Mouse (Mus musculus) CD4-positive helper T cell, adult 2 months (primary cell): ENCODE measurements around the gene Exoc2.
A peak's percentile ranks its signal among the peaks of the same experiment; 100 is the strongest.

Source experiments
- DNase-seq: peaks from one replicate; pipeline ENCODE4 v3.0.0-alpha.2; 2012; ENCODE audit warnings: low read depth, missing footprints, low spot score

Gene Exoc2

DNA sequence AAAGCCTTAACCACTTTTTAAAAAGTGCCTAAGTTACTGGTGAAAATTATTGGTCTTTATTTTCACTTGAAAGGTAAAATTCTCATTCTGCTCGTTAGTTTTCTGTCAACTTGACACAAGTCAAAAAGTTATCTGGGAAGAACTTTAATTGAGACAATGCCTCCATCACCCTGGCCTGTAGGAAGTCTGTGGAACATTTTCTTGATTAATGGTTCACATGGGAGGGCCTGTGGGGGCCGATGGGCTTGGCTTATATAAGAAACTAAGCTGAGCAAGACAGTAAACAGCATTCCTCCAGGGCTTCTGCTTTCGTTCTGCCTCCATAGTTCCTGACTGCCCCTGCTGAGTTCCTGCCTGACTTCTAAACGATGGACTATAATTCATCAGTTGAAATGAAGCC lies 81.6 kb downstream of the Exoc2 start:
- no peak for DNase-seq

DNA sequence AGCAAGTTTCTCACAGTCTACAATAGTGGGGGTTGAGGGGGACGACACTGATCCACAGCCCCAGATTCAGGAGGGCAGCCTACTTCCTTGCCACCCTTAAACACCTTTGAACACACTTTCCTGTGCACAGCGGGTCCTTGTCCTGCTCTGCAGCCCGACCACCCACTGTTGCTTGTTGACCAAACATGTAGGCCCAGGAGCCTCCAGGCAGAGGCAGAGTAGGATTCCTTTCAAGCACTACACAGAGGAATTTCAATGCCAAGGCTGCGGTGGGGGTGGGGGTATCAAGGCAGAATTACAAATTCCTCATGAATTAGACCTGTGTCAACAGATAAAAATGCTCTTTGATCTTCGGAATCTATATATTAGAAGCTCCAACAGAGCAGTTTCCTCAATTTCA lies 82.7 kb downstream of the Exoc2 start:
- DNase-seq: no peak

DNA sequence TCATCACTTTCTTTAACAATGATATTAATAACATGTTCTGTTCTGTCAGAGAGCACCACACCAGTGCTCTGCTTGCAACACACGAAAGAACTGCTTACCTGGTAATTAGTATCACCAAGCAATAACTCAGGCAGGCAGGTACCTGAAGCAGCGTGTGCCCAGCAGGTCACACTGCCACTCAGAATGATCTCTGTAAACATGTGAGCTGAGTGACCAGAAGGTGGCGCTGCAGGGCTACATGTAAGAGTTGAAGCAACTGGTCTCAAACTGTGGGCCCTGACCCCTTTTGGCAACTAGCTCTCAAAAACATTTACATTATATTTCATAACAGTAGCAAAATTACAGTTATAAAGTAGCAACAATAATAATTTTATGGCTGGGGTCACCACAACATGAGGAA lies 85.4 kb downstream of the Exoc2 start:
- DNase-seq: peak; percentile 76

DNA sequence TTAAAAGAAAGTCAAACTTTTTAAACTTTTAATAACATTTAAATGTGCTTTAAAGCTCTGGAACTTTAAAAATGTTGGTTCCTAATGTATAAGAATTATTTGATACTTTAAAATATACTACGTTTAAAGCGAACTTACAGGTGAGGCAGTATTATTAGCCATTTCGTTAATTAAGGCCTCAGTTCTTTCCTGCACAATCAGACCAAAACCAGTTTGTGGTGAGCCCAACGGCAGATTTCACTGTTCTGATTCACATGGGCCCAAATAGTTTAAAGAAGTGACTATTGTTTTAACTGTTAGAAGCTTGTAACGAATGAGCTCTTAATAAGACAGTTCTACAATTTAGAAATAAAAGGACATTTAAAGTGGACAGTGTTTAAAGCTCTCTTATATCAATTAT lies 93.6 kb downstream of the Exoc2 start:
- no peak for DNase-seq

DNA sequence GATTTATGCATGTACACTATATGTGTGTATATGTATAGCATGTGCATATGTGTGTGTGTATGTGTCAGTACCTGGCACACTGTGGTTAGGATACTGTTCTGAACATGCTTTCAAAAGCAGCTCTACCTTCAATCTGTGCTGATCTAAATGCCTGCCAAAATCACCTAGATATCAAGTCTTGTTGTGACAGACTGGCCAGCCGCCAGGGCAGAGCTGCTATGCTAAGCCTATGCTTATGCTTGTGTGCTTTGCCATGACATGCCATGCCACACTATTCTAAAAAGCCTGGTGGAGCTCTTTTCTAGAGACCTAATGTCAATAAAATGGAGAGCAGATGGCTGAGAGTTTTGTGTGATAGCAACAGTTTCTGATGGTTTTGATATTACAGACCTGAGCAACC lies 94.0 kb downstream of the Exoc2 start:
- no peak for DNase-seq

DNA sequence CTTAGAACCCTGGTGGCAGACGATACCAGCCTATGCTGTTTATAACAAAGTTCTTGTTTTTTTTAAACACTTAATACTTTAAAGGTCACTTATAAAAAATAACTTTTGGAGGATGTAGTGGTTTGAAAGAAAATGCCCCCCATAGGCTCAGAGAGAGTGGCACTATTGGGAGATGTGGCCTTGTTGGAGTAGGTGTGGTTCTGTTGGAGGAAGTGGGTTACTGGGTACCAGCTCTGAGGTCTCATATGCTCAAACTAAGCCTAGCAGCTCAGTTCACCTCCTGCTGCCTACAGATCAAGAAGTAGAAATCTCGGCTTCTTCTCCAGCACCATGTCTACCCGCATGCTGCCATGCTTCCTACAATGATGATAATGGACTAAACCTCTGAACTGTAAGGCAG lies 98.1 kb downstream of the Exoc2 start:
- no peak for DNase-seq

DNA sequence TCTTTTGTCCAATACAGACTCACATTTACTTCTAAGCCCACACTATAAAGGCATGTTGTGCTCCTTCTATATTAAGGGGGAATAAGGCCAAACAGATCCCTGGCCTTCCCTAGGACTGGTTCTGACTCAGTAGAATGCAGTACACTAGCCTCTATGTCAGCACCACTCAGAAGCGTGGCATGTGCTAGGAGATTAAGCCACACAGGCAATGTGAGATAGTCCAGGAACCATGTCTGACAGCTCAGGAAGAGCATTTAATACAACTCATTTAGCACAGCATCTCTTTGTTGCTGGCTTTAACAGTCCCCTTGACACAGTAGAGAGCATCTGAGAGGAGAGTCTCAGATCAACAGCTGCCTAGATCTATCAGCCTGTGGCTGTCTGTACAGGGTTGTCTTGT lies 100.4 kb downstream of the Exoc2 start:
- DNase-seq: no peak

DNA sequence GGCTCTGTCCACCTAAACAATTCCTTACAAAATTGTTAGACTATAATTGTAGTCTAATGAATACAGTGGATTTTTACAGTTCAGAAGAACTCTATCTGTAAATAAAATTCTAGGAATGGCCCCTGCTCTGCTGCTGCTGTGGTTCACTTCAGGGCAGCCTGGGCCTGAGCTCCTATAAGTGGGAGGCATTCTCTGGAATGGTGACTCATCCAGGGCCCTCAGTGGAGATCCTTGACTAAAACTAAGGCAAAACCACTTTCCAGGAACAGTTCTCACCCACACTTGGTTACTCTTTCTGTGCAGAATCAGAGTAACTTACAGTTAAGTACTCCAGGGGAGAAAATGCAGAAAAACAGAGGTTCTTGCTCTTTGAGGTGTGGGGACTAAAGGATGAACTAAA lies 108.4 kb downstream of the Exoc2 start:
- no peak for DNase-seq

DNA sequence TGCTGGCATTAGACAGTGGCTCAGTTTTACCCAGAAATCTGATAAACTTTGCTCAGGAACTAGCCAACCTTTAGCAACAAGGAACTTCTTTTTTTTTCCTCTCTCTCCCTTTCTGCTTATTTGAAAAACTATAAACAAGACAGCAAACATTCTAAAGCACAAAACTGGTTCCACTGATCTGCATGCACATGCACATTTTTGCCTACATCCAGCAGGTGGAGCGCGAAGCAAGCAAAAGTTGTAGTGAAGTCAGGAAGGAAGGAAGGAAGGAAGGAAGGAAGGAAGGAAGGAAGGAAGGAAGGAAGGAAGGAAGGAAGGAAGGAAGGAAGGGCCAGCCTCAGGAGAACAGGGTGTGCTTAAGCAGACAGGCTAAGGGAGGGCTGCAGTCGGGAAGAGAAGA lies 109.9 kb downstream of the Exoc2 start:
- DNase-seq: no peak

DNA sequence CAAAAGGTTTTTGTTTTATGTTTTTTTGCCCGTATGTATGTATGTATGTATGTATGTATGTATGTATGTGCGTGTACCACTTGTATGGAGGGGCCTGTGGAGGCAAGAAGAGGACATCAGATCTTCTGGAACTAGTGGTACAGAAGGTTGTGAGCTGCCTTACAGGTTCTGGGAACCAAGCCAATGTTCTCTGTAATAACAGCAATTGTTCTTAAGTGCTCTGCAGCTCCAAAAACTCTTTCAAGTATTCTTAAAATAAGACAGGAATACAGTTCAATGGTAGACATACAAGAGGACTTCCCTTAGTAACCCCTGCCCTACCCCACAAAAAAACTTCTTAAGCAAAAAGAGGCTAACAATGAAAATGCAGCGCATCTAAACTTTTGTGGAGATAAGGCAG lies 115.5 kb downstream of the Exoc2 start:
- no peak for DNase-seq

DNA sequence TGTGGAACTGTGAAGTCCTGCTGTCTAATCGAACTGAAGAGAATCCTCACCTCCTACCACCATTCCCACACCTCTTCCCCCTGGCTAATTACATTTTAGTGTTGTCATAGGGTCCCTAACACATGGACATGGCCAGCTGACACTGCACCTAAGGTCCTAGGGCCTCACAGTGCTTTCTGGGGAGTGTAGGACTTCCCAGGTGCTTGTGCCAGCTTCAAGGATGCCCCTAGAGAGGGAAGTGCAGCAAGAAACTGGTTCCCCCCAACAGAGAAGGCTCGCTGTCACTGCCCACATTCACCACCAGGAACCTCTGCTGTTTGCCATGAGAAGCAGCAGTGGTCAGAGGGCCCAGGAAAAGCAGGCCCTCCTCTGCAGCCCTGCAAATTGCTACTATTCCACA lies 123.2 kb downstream of the Exoc2 start:
- no peak for DNase-seq

DNA sequence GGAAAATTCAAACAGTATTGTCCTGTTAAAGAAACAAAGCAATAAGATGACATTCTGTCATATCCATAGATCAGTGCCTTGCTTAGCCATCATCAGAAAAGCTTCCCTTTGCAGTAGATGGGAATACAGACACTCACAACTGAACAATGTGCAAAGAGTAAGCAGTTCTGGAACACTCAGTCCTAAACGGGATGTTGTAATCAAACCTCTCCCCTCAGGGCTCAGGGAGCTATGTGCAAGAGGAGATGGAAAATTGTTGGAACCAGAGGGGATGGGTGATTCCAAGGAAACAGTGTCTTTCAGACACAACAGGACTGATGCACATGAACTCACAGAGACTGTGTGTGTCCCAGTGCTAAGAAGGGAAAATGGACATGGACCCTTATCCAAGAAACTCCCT lies 125.9 kb downstream of the Exoc2 start:
- DNase-seq: no peak

DNA sequence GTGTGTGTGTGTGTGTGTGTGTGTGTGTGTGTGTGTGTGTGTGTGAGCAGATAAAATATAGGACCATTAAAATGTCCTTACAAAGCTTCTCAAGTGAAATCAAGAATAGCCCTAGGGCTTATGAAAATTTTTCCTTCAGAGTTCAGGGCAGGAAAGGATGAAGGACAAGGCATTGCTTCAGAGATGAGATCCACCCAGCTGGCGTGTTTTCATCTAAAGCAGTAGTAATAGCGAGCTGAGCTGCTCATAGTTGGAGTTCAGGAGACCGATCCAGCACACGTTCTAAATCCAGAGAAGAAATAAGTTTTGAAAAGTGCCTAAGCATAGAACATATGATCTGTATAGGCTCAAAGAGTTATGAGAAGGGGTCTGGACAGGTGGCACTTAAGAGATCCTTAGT lies 127.4 kb downstream of the Exoc2 start:
- no peak for DNase-seq

DNA sequence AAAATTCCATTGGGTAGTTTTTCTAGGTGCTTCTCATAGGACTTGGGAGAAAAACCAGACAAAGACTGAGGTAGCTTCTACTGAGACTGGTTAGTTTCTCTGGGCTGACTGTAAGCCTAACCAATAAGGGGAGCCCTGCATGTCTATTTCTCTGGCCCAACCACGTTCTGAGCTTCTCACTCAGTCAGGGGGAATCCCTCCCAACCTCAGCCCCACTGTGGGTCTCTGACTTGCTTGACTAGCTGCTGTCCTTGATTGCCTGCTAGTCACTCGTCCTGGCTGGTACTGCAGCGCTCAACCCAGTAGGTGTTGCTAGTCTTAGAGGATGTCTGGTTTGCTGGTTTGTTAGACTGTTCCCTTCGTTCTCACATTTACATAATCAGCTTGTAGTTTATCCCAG lies 130.8 kb downstream of the Exoc2 start:
- DNase-seq: no peak

DNA sequence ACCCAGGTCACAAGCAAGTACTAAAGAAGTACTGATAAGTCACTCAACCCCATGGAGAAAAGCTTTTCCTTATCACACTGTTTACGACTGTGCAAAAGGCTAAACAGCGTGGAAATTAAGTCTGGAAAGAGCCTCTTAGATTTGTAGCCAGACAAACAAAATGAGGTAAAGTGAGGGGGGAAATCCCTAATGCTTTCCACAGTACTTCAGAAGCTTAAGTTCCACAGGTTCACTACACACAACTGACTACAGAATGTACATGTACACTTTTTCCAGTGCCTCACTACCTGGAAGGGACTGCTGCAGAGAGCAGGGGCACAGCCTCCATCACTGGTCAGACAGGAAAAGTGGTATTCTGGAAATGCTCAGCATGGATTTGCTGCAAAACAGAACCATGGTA lies 132.1 kb downstream of the Exoc2 start:
- peak; percentile 33 for DNase-seq

DNA sequence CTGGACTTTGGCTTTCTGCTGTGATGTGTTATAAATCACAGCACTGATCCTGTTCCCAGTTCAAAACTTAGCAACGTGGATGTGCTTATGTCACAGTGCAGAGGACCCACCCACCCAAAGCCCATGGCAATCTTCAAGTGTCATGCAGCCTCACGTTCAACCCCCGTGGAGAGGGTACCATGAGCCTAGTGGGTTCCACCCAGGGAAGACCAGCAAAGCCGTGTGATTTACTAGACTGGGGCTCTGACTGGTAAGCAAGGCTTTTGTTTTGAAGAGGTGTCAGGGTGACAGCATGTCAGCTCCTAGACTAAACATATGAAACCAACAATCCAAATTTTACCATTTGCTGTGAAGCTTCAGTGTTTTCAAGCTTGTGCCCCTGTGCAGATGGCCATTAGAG lies 132.6 kb downstream of the Exoc2 start:
- no peak for DNase-seq

DNA sequence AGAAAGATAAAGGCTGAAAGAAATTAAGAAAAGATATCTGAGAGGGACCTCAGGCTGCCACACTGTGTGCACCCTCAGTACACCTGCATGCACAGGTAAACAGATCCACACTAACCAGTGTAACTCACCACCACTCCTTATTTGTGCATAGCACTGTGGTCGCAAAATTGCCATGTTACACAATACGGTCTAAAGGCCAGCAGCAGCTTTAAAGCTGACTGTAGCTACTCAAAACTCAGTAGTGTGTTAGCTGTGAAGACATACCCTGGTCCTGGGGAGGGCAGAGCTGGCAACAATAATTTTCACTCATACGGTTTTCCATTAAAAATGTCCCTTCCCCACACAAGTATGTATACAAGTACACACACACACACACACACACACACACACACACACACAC lies 133.2 kb downstream of the Exoc2 start:
- DNase-seq: no peak

DNA sequence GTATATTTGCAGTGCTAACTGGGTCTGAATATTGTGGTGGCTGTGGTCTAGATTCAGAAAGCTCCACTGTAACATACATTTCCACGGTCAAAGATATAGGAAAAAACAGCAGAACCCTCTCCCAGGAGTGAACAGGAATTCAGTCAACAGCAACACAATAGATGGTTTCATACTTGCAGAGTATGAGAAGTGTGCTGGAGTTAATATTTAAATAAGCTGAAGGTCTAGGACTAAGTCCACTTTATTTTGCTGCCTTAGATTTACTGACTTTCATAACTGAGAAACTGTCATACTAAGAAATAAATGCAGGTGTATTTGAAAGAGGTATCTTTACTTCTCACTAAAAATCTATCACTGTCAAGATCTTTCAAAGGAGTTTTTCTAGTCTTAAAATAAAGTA lies 137.6 kb downstream of the Exoc2 start:
- DNase-seq: no peak

DNA sequence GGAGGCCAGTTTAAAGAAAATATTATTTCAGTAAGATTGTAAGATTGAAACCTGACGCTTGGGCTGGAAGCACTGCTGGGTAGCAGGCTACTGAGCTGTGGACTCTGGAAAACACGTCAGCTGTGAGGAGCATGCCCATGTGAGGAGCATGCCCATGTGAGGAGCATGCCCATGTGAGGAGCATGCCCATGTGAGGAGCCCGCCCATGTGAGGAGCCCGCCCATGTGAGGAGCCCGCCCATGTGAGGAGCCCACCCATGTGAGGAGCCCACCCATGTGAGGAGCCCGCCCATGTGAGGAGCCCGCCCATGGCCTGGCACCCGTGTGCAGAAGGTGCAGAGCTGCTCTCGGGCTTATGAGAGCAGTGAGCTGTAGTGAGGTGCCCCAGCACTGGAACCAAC lies 139.0 kb downstream of the Exoc2 start:
- DNase-seq: no peak

DNA sequence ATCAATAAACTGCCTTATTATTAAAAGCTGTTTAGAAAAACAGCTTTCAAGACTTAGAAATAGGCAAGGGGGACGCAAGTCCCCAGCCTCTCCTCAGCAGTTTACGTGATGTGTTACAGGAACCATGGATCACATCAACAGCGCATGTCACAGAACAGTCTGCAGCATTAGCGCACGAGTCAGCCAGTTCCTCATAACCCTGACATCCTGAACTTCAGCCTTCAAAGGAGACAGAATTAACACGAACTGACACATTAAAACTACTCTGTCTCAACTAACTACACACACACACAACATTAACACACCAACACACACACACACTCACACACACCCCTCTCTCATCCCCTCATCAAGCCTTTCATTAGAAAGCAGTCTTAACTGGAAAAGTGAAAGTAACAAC lies 139.5 kb downstream of the Exoc2 start:
- DNase-seq: peak; percentile 57

DNA sequence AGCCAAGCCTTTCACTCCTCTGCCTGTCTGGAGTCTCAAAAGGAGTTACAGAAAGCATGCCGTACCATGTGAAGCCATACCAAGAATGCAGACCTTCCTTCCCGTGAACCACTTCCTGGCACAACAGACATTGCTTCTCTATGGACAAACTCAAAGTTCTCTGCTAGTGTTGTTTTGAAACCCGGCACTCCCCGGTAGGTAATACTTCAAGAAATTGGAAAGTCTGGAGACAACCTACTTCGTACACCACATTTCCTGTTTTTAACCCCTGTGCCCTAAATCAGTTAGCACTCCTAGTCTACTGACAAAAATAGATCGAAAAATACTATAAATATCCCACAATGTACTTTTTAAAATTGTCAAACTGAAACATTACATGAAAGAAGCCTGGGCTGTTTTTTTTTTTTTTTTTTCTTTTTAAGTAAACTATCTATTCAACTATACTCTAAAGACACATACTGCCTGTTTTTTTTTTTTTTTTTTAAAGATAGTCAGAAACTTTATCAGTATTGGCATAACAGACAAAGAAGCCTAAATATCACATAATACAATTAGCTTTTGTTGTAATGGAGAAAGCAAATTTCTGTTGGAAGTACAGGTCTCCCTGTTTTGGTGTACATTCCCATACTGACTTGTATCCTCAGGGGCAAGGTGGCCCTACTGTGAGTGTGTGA lies 140.3 kb downstream of the Exoc2 start:
- peak; percentile 66 for DNase-seq

DNA sequence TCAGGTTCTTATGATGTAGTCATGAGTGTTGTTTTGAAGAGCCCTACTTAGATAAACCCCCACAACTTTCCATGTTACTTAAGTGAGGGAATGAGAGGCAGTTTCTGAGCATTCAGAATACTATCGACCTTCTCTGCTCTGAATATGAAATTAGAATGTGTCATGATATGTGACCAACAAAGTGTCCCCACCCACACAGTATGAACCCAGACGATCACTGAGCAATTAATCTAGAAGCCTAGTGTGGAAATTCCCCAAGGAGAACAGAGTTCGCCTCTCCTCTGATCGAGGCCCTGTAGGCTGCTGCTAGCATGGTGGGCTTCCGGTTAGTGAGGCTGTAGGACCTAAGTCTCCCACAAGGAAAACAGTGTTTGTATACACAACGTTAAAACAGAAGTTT lies 142.5 kb downstream of the Exoc2 start:
- peak; percentile 60 for DNase-seq

DNA sequence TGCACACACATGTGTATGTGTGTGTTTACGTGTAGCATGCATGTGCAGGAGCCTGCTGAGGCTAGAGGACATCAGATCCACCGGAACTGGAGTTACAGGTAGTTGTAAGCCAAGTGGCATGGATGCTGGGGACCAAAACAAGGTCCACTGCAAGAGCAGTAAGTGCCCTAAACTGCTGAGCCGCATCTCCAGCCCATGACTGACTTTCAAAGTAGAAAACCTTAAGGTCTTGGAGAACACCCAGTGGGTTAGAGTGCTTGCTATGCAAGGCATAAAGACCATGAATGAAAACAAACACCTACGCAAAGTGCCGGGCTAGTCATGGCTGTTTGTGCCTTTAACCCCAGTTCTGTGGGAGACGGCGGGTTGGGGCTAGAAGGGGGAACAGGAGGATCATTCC lies 147.4 kb downstream of the Exoc2 start:
- no peak for DNase-seq

DNA sequence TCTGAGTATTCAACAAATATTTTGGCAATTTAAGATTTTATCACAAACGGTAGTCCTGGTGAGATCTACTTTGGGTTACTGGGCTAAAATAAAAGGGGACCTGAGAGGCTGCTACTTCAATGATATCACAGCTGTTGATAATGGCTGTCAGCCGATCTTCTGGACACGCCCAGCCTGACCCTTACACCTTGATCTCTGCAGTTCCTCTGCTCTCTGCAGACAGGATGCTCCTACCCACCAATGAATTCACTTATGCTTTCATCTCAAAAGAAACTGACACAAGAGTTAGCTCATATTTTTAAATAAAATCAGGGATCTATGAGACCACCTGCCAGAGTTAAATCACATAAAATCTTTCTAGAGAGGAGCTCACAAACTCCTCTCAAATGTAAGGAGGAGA lies 149.0 kb downstream of the Exoc2 start:
- peak; percentile 25 for DNase-seq
